Mouse (Mus musculus) liver, adult 2 months (tissue): ENCODE results near the gene Sec63.

Source experiments
- CTCF ChIP-seq: fragments of 200-500 bp; IDR thresholded peaks from 2 replicates; pipeline ENCODE4 v1.5.1; 2011; ENCODE audit warnings: low read depth, low read length, control low read depth
- POLR2A ChIP-seq: fragments of 200-500 bp; IDR thresholded peaks from 2 replicates; pipeline ENCODE4 v1.6.1; 2011; ENCODE audit warnings: low read length, control low read depth; ENCODE audit not compliant: insufficient read depth; ENCODE audit errors: extremely low read depth

DNA sequence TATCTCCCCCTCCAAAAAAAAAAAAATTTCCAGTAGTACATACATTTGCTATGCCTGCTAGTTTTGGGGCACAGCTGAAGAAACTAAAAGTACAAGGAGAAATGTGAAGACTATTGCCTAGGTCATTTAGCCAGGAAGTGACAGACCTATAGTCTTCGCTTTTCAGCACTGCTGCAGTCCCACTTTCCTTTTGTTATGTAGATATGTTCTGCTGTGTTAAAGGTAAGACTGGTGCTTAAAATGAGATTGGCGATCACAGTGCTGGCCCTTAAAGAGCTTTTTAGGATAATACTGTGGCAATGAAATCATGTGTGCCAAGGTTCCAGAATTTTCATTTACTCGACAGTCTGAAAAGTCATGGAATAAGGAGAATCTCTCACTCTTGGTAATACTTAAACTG lies 39.6 kb downstream of the Sec63 start:
- no peak for TF ChIP-seq CTCF
- TF ChIP-seq POLR2A = no peak
